Mouse (Mus musculus): Measurements from ENCODE around the gene Pqlc3. TPM values are rescaled to one million over a fixed set of nuclear protein-coding genes. Genes with fewer than 3 reads are reported as not detected.

Gene Pqlc3
- 10.0 and 23.7 TPM in 2 replicates for polyA plus RNA-seq (2012; ENCODE audit: insufficient read depth, low replicate concordance)

DNA sequence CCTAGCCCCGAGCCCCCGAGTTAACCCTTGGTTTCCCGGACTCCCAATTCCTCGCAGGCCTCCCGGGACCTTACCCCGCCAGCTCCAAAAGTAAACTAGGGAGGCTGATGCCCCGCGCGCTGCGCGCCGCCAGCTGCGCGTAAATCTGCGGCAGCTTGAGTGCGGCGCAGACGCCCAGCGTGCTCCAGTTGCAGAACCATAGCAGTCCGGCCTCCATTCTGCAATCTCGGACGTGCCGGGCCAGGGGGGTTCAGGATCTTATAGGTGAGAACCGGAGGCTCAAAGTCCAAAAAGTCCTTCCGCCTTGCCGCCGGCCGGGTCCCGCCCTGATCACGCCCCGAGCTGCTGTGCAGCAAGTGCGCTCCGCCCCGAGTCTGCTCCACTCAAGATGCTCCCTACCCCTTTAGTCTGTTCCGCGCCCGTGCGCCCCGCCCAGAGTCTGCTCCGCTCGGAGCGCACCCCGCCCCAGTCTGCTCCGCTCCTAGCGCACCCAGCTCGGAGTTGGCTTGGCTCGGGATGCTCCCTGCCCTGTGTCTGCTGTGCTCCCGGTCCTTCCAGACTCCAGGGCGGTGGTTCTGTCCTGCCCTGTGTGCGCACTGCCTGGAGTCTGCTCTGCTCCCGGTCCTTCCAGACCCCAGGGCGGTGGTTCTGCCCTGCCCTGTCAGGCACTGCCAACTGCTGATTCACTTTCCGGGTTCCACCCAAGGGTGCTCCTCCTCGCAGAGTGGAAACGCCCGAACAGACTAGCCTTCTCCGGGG lies at the start of gene Pqlc3:
Gene Pqlc3 (minus strand): TSS at position 670 of the 759 bp plus-strand sequence.
- Histone ChIP-seq H3K27me3 (replicated peaks) (peaks cover 3% of the 10 kb centered on the region), H3K4me1 (peaks cover 66% of the 10 kb centered on the region), H3K36me3 (replicated peaks; ENCODE audit: low read length) (peaks cover 34% of the 10 kb centered on the region), H3K4me3 (replicated peaks) (peak within 1 kb of the TSS; percentile 97), H3K9me3 (no peaks in the 10 kb centered on the region)
- TF ChIP-seq FLI1 (IDR thresholded peaks at IDR 0.05; ENCODE audit: low read length) (no peak), GATA1 (IDR thresholded peaks at IDR 0.05; ENCODE audit: borderline replicate concordance, low read length) (no peak)

DNA sequence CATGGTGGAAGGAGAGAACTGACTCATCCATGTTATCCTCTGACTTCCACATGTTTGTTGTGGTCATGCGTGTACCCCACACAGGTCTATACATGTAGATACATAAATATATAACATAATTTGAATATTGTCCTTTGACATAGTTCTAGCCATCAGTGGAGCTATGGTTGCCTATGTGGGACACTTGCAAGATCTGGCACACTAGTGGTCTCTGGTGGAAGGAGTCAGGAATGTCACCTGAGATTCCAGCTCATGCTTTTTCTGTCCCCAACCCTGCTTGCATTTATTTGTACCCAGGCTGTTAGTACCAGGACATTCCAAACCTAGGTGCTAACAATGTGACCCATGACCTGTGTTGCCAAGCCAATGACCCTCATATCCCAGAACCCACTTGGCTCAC lies 49.6 kb upstream of the Pqlc3 start:
- Histone ChIP-seq H3K36me3 (replicated peaks; ENCODE audit: low read length) (no peaks in the 10 kb centered on the region), H3K9me3 (peaks cover 3% of the 10 kb centered on the region; the same call in 1 of the 2 replicates), H3K27me3 (replicated peaks) (peaks cover 22% of the 10 kb centered on the region), H3K4me3 (replicated peaks) (no peak overlapping the region), H3K4me1 (peaks cover 6% of the 10 kb centered on the region)
- TF ChIP-seq FLI1 (IDR thresholded peaks at IDR 0.05; ENCODE audit: low read length) (no peak), GATA1 (IDR thresholded peaks at IDR 0.05; ENCODE audit: borderline replicate concordance, low read length) (no peak)

DNA sequence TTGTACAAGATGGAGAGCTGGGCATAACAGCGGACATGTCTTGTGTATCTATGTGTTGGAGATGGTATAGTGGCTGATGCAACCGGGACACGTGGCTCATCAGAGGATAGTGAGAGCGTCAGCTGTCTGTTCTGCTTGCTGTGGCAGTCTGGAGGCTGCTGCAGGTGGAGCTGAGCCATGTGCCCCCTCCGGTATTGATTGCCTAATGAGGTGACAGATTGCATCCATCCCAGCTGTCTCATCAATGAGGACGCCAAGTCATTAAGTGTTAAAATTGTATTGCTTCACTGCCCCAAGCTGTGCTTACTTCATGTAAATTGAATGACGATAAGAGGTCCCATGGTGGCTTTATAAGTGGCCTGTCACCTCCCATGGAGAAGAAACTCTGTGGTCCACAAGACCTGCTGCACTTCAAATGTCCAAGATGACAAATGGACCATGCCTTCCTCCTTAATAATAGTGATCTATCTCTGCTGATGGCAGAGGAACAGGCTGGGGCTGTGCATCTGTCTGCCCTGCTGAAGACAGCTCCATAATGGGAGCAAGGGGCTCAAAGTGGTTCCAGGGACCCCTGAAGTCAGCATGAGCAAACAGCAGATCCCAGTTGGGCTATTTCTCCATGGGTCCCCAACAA lies 48.9 kb upstream of the Pqlc3 start:
- no peaks in the 10 kb centered on the region for H3K36me3 ChIP-seq (replicated peaks; ENCODE audit: low read length)
- H3K4me1 ChIP-seq, result peaks cover 6% of the 10 kb centered on the region
- H3K4me3 ChIP-seq (replicated peaks), result no peak overlapping the region
- TF ChIP-seq GATA1 (IDR thresholded peaks at IDR 0.05; ENCODE audit: borderline replicate concordance, low read length) (no peak), FLI1 (IDR thresholded peaks at IDR 0.05; ENCODE audit: low read length) (no peak)
- peaks cover 6% of the 10 kb centered on the region for H3K9me3 ChIP-seq
- H3K27me3 ChIP-seq (replicated peaks), result peaks cover 25% of the 10 kb centered on the region

GRCm38 (mm10) chr12:17043311-17043710 lies 43.1 kb upstream of the Pqlc3 start:
- peaks cover 24% of the 10 kb centered on the region for H3K27me3 ChIP-seq (replicated peaks)
- no peak overlapping the region for H3K4me3 ChIP-seq (replicated peaks)
- H3K36me3 ChIP-seq (replicated peaks; ENCODE audit: low read length), result no peaks in the 10 kb centered on the region
- H3K9me3 ChIP-seq, result peaks cover 12% of the 10 kb centered on the region
- TF ChIP-seq FLI1 (IDR thresholded peaks at IDR 0.05; ENCODE audit: low read length) (no peak), GATA1 (IDR thresholded peaks at IDR 0.05; ENCODE audit: borderline replicate concordance, low read length) (no peak)
- peaks cover 4% of the 10 kb centered on the region; the same call in 1 of the 2 replicates for H3K4me1 ChIP-seq

GRCm38 (mm10) chr12:17040567-17040966 lies 40.4 kb upstream of the Pqlc3 start:
- Histone ChIP-seq H3K4me1 (peaks cover 4% of the 10 kb centered on the region; the same call in 1 of the 2 replicates), H3K27me3 (replicated peaks) (peaks cover 34% of the 10 kb centered on the region), H3K4me3 (replicated peaks) (no peak overlapping the region), H3K36me3 (replicated peaks; ENCODE audit: low read length) (no peaks in the 10 kb centered on the region), H3K9me3 (peaks cover 12% of the 10 kb centered on the region)
- TF ChIP-seq FLI1 (IDR thresholded peaks at IDR 0.05; ENCODE audit: low read length) (no peak), GATA1 (IDR thresholded peaks at IDR 0.05; ENCODE audit: borderline replicate concordance, low read length) (no peak)

DNA sequence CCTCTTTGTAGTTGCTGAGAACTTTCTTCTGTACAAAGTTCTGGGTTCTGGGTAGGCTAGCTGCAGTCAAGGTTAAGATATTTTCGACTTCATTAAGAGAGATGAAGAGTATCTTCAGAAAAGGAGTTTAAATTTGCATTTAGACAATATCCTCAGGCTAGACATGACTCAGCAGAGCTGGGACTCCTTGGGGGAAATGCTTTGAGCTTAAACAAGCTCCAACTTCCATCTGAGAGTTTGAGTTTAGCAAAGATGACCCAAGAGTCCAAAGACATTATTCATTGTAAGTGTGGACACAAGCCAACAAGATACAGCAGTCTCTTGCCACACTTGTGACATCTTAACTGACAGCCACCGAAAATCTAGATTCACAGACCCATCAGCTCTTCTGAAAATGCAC lies 39.2 kb upstream of the Pqlc3 start:
- H3K4me3 ChIP-seq (replicated peaks), result no peak overlapping the region
- no peaks in the 10 kb centered on the region for H3K36me3 ChIP-seq (replicated peaks; ENCODE audit: low read length)
- H3K9me3 ChIP-seq, result peaks cover 12% of the 10 kb centered on the region
- TF ChIP-seq FLI1 (IDR thresholded peaks at IDR 0.05; ENCODE audit: low read length) (no peak), GATA1 (IDR thresholded peaks at IDR 0.05; ENCODE audit: borderline replicate concordance, low read length) (no peak)
- peaks cover 8% of the 10 kb centered on the region for H3K4me1 ChIP-seq
- peaks cover 35% of the 10 kb centered on the region for H3K27me3 ChIP-seq (replicated peaks)

GRCm38 (mm10) chr12:17038246-17038645 lies 38.0 kb upstream of the Pqlc3 start:
- Histone ChIP-seq H3K9me3 (0 out of 2 replicates have a peak, but pooled peaks cover under 1% of the 10 kb centered on the region), H3K27me3 (replicated peaks) (peaks cover 29% of the 10 kb centered on the region), H3K4me1 (peaks cover 16% of the 10 kb centered on the region), H3K36me3 (replicated peaks; ENCODE audit: low read length) (no peaks in the 10 kb centered on the region), H3K4me3 (replicated peaks) (no peak overlapping the region)
- no peak for TF ChIP-seq GATA1 (IDR thresholded peaks at IDR 0.05; ENCODE audit: borderline replicate concordance, low read length)
- TF ChIP-seq FLI1 (IDR thresholded peaks at IDR 0.05; ENCODE audit: low read length), result no peak

- TF ChIP-seq FLI1 (IDR thresholded peaks at IDR 0.05; ENCODE audit: low read length) (no peak), GATA1 (IDR thresholded peaks at IDR 0.05; ENCODE audit: borderline replicate concordance, low read length) (no peak)
- Histone ChIP-seq H3K27me3 (replicated peaks) (peaks cover 23% of the 10 kb centered on the region), H3K4me3 (replicated peaks) (no peak overlapping the region), H3K9me3 (no peaks in the 10 kb centered on the region), H3K4me1 (peaks cover 25% of the 10 kb centered on the region), H3K36me3 (replicated peaks; ENCODE audit: low read length) (no peaks in the 10 kb centered on the region)
These were observed 36.9 kb upstream of the Pqlc3 start for GRCm38 (mm10) chr12:17037053-17037610.

GRCm38 (mm10) chr12:17036532-17036931 lies 36.3 kb upstream of the Pqlc3 start:
- Histone ChIP-seq H3K4me3 (replicated peaks) (no peak overlapping the region), H3K27me3 (replicated peaks) (peaks cover 22% of the 10 kb centered on the region), H3K4me1 (peaks cover 25% of the 10 kb centered on the region)

DNA sequence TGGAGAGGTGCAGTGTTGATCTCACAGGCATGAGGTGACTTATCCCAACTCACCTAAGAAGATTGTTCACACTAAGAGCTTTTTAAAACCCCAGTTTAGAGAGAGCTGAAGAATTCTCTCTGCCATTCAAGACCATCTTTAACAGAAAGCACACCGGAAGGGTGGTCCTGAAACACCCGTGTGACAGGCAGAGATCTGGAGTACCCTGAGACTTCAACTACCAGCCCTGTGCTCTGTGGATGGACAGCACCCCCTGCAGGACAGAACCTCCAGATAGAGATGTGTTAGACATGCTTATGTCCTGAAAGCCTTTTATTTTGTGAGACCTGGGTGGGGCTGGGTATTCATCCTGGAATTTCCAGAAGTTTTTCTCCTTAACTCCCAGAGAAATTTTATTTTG lies 34.9 kb upstream of the Pqlc3 start:
- Histone ChIP-seq H3K9me3 (no peaks in the 10 kb centered on the region), H3K4me1 (peaks cover 27% of the 10 kb centered on the region), H3K36me3 (replicated peaks; ENCODE audit: low read length) (no peaks in the 10 kb centered on the region), H3K27me3 (replicated peaks) (peaks cover 24% of the 10 kb centered on the region), H3K4me3 (replicated peaks) (no peak overlapping the region)
- TF ChIP-seq GATA1 (IDR thresholded peaks at IDR 0.05; ENCODE audit: borderline replicate concordance, low read length) (no peak), FLI1 (IDR thresholded peaks at IDR 0.05; ENCODE audit: low read length) (no peak)

More at GRCm38 (mm10) chr12:17036532-17036931, 36.3 kb upstream of the Pqlc3 start:
- H3K9me3 ChIP-seq, result no peaks in the 10 kb centered on the region
- TF ChIP-seq GATA1 (IDR thresholded peaks at IDR 0.05; ENCODE audit: borderline replicate concordance, low read length), result no peak
- no peak for TF ChIP-seq FLI1 (IDR thresholded peaks at IDR 0.05; ENCODE audit: low read length)
- no peaks in the 10 kb centered on the region for H3K36me3 ChIP-seq (replicated peaks; ENCODE audit: low read length)

Measured in megakaryocyte, embryonic 14.5 days (primary cell).